ENCODE assay signal across 32 mouse cellular contexts in the genomic region with DNA sequence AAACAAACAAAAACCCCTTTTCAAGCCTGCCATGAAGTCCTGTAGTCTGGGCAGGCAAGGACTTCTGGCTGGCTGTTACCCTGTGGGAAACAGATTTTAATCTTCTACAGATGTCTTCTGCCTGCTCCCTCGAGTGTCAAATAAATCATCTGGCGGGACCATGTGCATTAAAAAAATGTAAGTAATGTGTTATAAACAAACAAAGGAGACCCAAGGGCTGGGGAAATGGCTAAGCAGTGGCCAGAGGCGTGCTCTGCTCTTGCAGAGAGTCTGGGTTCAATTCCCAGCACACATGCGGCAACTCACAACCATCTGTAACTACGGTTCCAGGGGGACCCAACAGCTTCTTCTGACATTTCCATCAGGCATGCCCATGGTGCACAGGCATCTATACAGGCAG.
DNase-seq lines count a peak whose midpoint lies in the region; ATAC-seq and TF ChIP-seq lines count a peak whose summit lies in the region.
"Had no signal": no experiment of that assay in that cellular context is flagged by ENCODE, and none has a peak within 500 bp of the region (broad histone marks: within the 10 kb centered on the region; RNA-seq: fewer than 3 reads in every experiment).

No protein-coding gene starts in this region.

- WGBS in kidney, adult 2 months, result 71% methylated on average over 5 of the region's 5 CpGs
- WGBS in neural tube, embryonic 13.5 days, result 47% methylated on average over 5 of the region's 5 CpGs
- 55% methylated on average over 5 of the region's 5 CpGs for WGBS in embryonic facial prominence, embryonic 14.5 days

- no peak for ATAC-seq in neural tube, embryonic 13.5 days (ENCODE audit: low read depth)
- ATAC-seq in embryonic facial prominence, embryonic 14.5 days (ENCODE audit: low read depth), result no peak
- no peak for ATAC-seq in cerebellum, adult (ENCODE audit: insufficient number of reproducible peaks, low FRiP score, low TSS enrichment)
- ATAC-seq: activated CD4-positive, CD25-positive, alpha-beta regulatory T cell, adult 4 months; forebrain, postnatal 0 days; hindbrain, postnatal 0 days; intestine, postnatal 0 days; midbrain, embryonic 13.5 days had no signal

- no peak overlapping the region for H3K9ac ChIP-seq in neural tube, embryonic 13.5 days
- no peak overlapping the region for H3K9ac ChIP-seq in embryonic facial prominence, embryonic 14.5 days (ENCODE audit: low read depth, low read length)
- H3K9ac ChIP-seq: embryonic facial prominence, embryonic 12.5 days; forebrain, postnatal 0 days; hindbrain, embryonic 12.5 days; limb, embryonic 13.5 days; midbrain, embryonic 13.5 days had no signal

- peaks cover 42% of the 10 kb centered on the region for H3K4me1 ChIP-seq in kidney, adult 2 months (ENCODE audit: control insufficient read depth, insufficient read depth, low read length)
- peaks cover 80% of the 10 kb centered on the region for H3K4me1 ChIP-seq in neural tube, embryonic 13.5 days (replicated peaks)
- peaks cover 18% of the 10 kb centered on the region for H3K4me1 ChIP-seq in embryonic facial prominence, embryonic 14.5 days (ENCODE audit: control insufficient read depth, insufficient read depth, low read length)

- H3K27ac ChIP-seq in kidney, adult 2 months (ENCODE audit: insufficient read depth, low read depth, low read length), result peak overlapping the region; percentile 13; the same call in 1 of the 2 replicates
- peak overlapping the region; percentile 57 for H3K27ac ChIP-seq in neural tube, embryonic 13.5 days (replicated peaks)
- no peak overlapping the region for H3K27ac ChIP-seq in embryonic facial prominence, embryonic 14.5 days (replicated peaks; ENCODE audit: low read depth, low read length)
- H3K27ac ChIP-seq: hindbrain, embryonic 12.5 days; hindbrain, postnatal 0 days; layer of hippocampus, adult 2 months; left cerebral cortex, adult 2 months; limb, embryonic 13.5 days; midbrain, embryonic 13.5 days had no signal

- H3K36me3 ChIP-seq in kidney, adult 2 months (ENCODE audit: control insufficient read depth, insufficient read depth, low read length), result no peaks in the 10 kb centered on the region
- H3K36me3 ChIP-seq in neural tube, embryonic 13.5 days, result no peaks in the 10 kb centered on the region
- H3K36me3 ChIP-seq in embryonic facial prominence, embryonic 14.5 days (ENCODE audit: control insufficient read depth, insufficient read depth, low read length), result no peaks in the 10 kb centered on the region
- H3K36me3 ChIP-seq: embryonic facial prominence, embryonic 12.5 days; hindbrain, embryonic 12.5 days; limb, embryonic 13.5 days; midbrain, embryonic 13.5 days had no signal

- DNase-seq in kidney, adult 2 months, result peak; percentile 45
- DNase-seq in kidney, postnatal 10 days, result no peak
- no peak for DNase-seq in neural tube, embryonic 10.5 days (ENCODE audit: extremely low spot score, low spot score)
- DNase-seq in embryonic facial prominence, embryonic 14.5 days (ENCODE audit: low spot score), result peak; percentile 58
- no peak for DNase-seq in cerebellum, adult 11 months
- DNase-seq: adrenal gland, adult 8-10 months; B cell, adult 2 months; cerebellum, adult 9-10 months; cerebellum, postnatal 36 days; forebrain, postnatal 0 days; gastrocnemius, postnatal 14 days; heart, postnatal 36 days; kidney, postnatal 36 days; lung, postnatal 4 days; right cerebral cortex, postnatal 4 days; thymus, adult 2 months; thymus, postnatal 4 days had no signal

- no peaks in the 10 kb centered on the region for H3K9me3 ChIP-seq in neural tube, embryonic 13.5 days
- no peaks in the 10 kb centered on the region for H3K9me3 ChIP-seq in embryonic facial prominence, embryonic 14.5 days (ENCODE audit: control insufficient read depth, low read length)
- H3K9me3 ChIP-seq: embryonic facial prominence, embryonic 12.5 days; hindbrain, embryonic 12.5 days; limb, embryonic 13.5 days; megakaryocyte, embryonic 14.5 days; midbrain, embryonic 13.5 days had no signal

- TF ChIP-seq CTCF in kidney, adult 2 months (conservative IDR thresholded peaks at IDR 0.05; ENCODE audit: insufficient read depth, insufficient read length, low read depth, low read length), result no peak

- no peak overlapping the region for H3K4me2 ChIP-seq in neural tube, embryonic 13.5 days
- H3K4me2 ChIP-seq in embryonic facial prominence, embryonic 14.5 days (ENCODE audit: low read depth, low read length), result no peak overlapping the region
- H3K4me2 ChIP-seq: embryonic facial prominence, embryonic 12.5 days; heart, embryonic 11.5 days; hindbrain, embryonic 12.5 days; limb, embryonic 13.5 days; liver, embryonic 11.5 days; midbrain, embryonic 13.5 days had no signal

- H3K27me3 ChIP-seq in kidney, adult 2 months (replicated peaks; ENCODE audit: control insufficient read depth, insufficient read depth, low read length), result no peaks in the 10 kb centered on the region
- no peaks in the 10 kb centered on the region for H3K27me3 ChIP-seq in neural tube, embryonic 13.5 days
- H3K27me3 ChIP-seq in embryonic facial prominence, embryonic 14.5 days (replicated peaks; ENCODE audit: control insufficient read depth, insufficient read depth, low read length), result no peaks in the 10 kb centered on the region
- H3K27me3 ChIP-seq: embryonic facial prominence, embryonic 12.5 days; hindbrain, embryonic 12.5 days; limb, embryonic 13.5 days; midbrain, embryonic 13.5 days had no signal

- no peak for TF ChIP-seq POLR2A in kidney, adult 2 months (IDR thresholded peaks at IDR 0.05; ENCODE audit: low read depth, low read length)

- H3K4me3 ChIP-seq in kidney, adult 2 months (ENCODE audit: insufficient read depth, low read depth, low read length), result no peak overlapping the region
- no peak overlapping the region for H3K4me3 ChIP-seq in neural tube, embryonic 13.5 days
- no peak overlapping the region for H3K4me3 ChIP-seq in embryonic facial prominence, embryonic 14.5 days (ENCODE audit: low read depth, low read length)
- H3K4me3 ChIP-seq: embryonic facial prominence, embryonic 12.5 days; erythroblast, embryonic 14.5 days; hindbrain, embryonic 12.5 days; layer of hippocampus, adult 2 months; left cerebral cortex, adult 2 months; limb, embryonic 13.5 days; megakaryocyte, embryonic 14.5 days; midbrain, embryonic 13.5 days had no signal

Comparison
In these comparisons a context has a peak if more than half of its experiments do, and no peak if none do; other contexts are left out.
1. DNase-seq: peak in kidney, adult 2 months (single experiment) and embryonic facial prominence, embryonic 14.5 days (single experiment); none in kidney, postnatal 10 days (single experiment), neural tube, embryonic 10.5 days (single experiment) and cerebellum, adult 11 months (single experiment).